Mouse (Mus musculus): ENCODE results near the gene Slit1. TPM values are rescaled to one million over a fixed set of nuclear protein-coding genes. Genes with fewer than 3 reads are reported as not detected.

Slit1 gene
- polyA plus RNA-seq, 1 experiment from 2014 or later, result 0.68 TPM

- H3K27me3 ChIP-seq (replicated peaks; ENCODE audit: control insufficient read depth, insufficient read depth, low read length), result no peaks in the 10 kb centered on the region
- peaks cover 16% of the 10 kb centered on the region; the same call in 1 of the 2 replicates for H3K36me3 ChIP-seq (ENCODE audit: control insufficient read depth, insufficient read depth, low read length)
- H3K27ac ChIP-seq (ENCODE audit: low read length), result no peak overlapping the region
- no peak for ATAC-seq
- H3K9me3 ChIP-seq (ENCODE audit: control insufficient read depth, low read length), result no peaks in the 10 kb centered on the region
- H3K4me2 ChIP-seq (ENCODE audit: low read depth, low read length), result no peak overlapping the region
- H3K9ac ChIP-seq (ENCODE audit: low read depth, low read length), result no peak overlapping the region
- H3K4me3 ChIP-seq (ENCODE audit: low read length), result no peak overlapping the region
- WGBS, result 79% methylated on average over 4 of the region's 4 CpGs
- peaks cover 8% of the 10 kb centered on the region for H3K4me1 ChIP-seq (ENCODE audit: control insufficient read depth, insufficient read depth, low read length)
Observed at GRCm38 (mm10) chr19:41556981-41557380, 186.5 kb downstream of the Slit1 start.

Small RNA genes lying within 50 kb of the gene (microRNA-seq; reads per million reads assigned to microRNA genes)
- gene Mir8091, result not detected

Other genes with a start within 250 kb of the Slit1 start
- 1.9 TPM in 2 replicates for gene Gm340, start 161.3 kb downstream of the Slit1 start, polyA plus RNA-seq (2015; fragmentation: Nextera tagmentation; extraction: Ambion mirVana)
- 14.2 and 14.8 TPM in 2 replicates for gene Arhgap19, start 58.4 kb upstream of the Slit1 start, polyA plus RNA-seq (2015; fragmentation: Nextera tagmentation; extraction: Ambion mirVana)
- gene Frat1, start 86.3 kb upstream of the Slit1 start, polyA plus RNA-seq (2015; fragmentation: Nextera tagmentation; extraction: Ambion mirVana), result 11.9 and 12.2 TPM in 2 replicates
- gene Frat2, start 104.5 kb upstream of the Slit1 start, polyA plus RNA-seq (2015; fragmentation: Nextera tagmentation; extraction: Ambion mirVana), result 4.7 and 6.0 TPM in 2 replicates
- gene Rrp12, start 152.5 kb upstream of the Slit1 start, polyA plus RNA-seq (2015; fragmentation: Nextera tagmentation; extraction: Ambion mirVana), result 14.1 and 15.7 TPM in 2 replicates
- 1,020 and 1,026 TPM in 2 replicates for gene Pgam1, start 168.3 kb upstream of the Slit1 start, polyA plus RNA-seq (2015; fragmentation: Nextera tagmentation; extraction: Ambion mirVana)
- 55.4 and 63.2 TPM in 2 replicates for gene Exosc1, start 189.8 kb upstream of the Slit1 start, polyA plus RNA-seq (2015; fragmentation: Nextera tagmentation; extraction: Ambion mirVana)
- gene Zdhhc16, start 189.8 kb upstream of the Slit1 start, polyA plus RNA-seq (2015; fragmentation: Nextera tagmentation; extraction: Ambion mirVana), result 65.3 and 66.1 TPM in 2 replicates
- 27.8 and 28.4 TPM in 2 replicates for gene Mms19, start 237.5 kb upstream of the Slit1 start, polyA plus RNA-seq (2015; fragmentation: Nextera tagmentation; extraction: Ambion mirVana)
- gene Ubtd1, start 238.1 kb upstream of the Slit1 start, polyA plus RNA-seq (2015; fragmentation: Nextera tagmentation; extraction: Ambion mirVana), result 11.2 and 13.3 TPM in 2 replicates

Measured in intestine, embryonic 16.5 days (tissue).